Mouse (Mus musculus) CH12.LX (cell line): ENCODE measurements around the gene Olfr969. TPM values are rescaled to one million over a fixed set of nuclear protein-coding genes. Genes with fewer than 3 reads are reported as not detected.

Experiments used
- DNase-seq: peaks from one replicate; pipeline ENCODE4 v3.0.0-alpha.2; 2013; ENCODE audit errors: extremely low read depth
- H3K27ac ChIP-seq: 2 replicates; pipeline ENCODE4 v1.5.1; 2012; ENCODE audit warnings: low read depth, mild to moderate bottlenecking, control low read depth, moderate library complexity; ENCODE audit not compliant: insufficient read depth
- H3K27me3 ChIP-seq: replicated peaks from 2 replicates; pipeline ENCODE3; 2012; ENCODE audit warnings: inconsistent platforms
- H3K36me3 ChIP-seq, 2 experiments: replicated peaks in 1 of 2; 2 replicates each; pipeline versions ENCODE3 to v1.6.1; 2012; ENCODE audit warnings: inconsistent platforms in 1 of 2, low read length in 1 of 2, mild to moderate bottlenecking in 1 of 2, mixed read lengths in 1 of 2, moderate library complexity in 1 of 2; ENCODE audit not compliant: control insufficient read depth in 1 of 2, insufficient read depth in 1 of 2
- H3K4me1 ChIP-seq, 2 experiments: 2 replicates each; pipeline ENCODE4 v1.6.1; 2012; ENCODE audit warnings: inconsistent platforms in 1 of 2, moderate library complexity in 1 of 2; ENCODE audit not compliant: insufficient read depth in 2 of 2, control insufficient read depth in 1 of 2
- H3K4me2 ChIP-seq: 2 replicates; pipeline ENCODE4 v1.6.1; 2012; ENCODE audit warnings: low read depth, mild to moderate bottlenecking, control low read depth; ENCODE audit not compliant: poor library complexity, insufficient read depth, severe bottlenecking
- H3K4me3 ChIP-seq, 3 experiments: fragments of 150-350 bp in 1 of 3; sonication (generic) in 1 of 3; replicated peaks in 1 of 3; 2 replicates each; pipeline versions ENCODE3 to v1.5.1; 2011 to 2012; ENCODE audit warnings: low read depth in 2 of 3, low read length in 2 of 3, mild to moderate bottlenecking in 2 of 3, moderate library complexity in 2 of 3, control low read depth in 1 of 3, improper control_type of control experiment in 1 of 3, inconsistent platforms in 1 of 3, mixed read lengths in 1 of 3; ENCODE audit not compliant: poor library complexity in 1 of 3
- H3K79me2 ChIP-seq: replicated peaks from 2 replicates; pipeline ENCODE4 v1.6.1; 2012; ENCODE audit warnings: mild to moderate bottlenecking, moderate library complexity; ENCODE audit not compliant: control insufficient read depth, poor library complexity, insufficient read depth, severe bottlenecking; ENCODE audit errors: extremely low read depth
- H3K9ac ChIP-seq: 2 replicates; pipeline ENCODE4 v1.6.1; 2012; ENCODE audit warnings: low read depth, mild to moderate bottlenecking, control low read depth, moderate library complexity; ENCODE audit not compliant: insufficient read depth
- H3K9me3 ChIP-seq: replicated peaks from 2 replicates; pipeline ENCODE3; 2012; ENCODE audit warnings: low read length, inconsistent platforms, mixed read lengths
- CHD1 ChIP-seq: IDR thresholded peaks from 2 replicates; pipeline ENCODE4 v1.6.1; 2012; ENCODE audit warnings: low read depth, low read length, improper control_type of control experiment, inconsistent platforms
- E2F4 ChIP-seq: IDR thresholded peaks from 2 replicates; pipeline ENCODE4 v1.6.1; 2011; ENCODE audit warnings: low read depth, low read length, improper control_type of control experiment; ENCODE audit not compliant: insufficient replicate concordance
- ELF1 ChIP-seq: IDR thresholded peaks from 2 replicates; pipeline ENCODE4 v1.6.1; 2014; ENCODE audit warnings: low read depth, mild to moderate bottlenecking, inconsistent platforms, low read length, improper control_type of control experiment
- ETS1 ChIP-seq: conservative IDR thresholded peaks from 2 replicates; pipeline ENCODE4 v1.6.1; 2012; ENCODE audit warnings: low read depth, mild to moderate bottlenecking, inconsistent platforms, low read length, improper control_type of control experiment, moderate library complexity
- MAFK ChIP-seq: IDR thresholded peaks from 2 replicates; pipeline ENCODE4 v1.6.1; 2011; ENCODE audit warnings: low read length, improper control_type of control experiment; ENCODE audit not compliant: insufficient replicate concordance
- MEF2A ChIP-seq: IDR thresholded peaks from 2 replicates; pipeline ENCODE4 v1.6.1; 2014; ENCODE audit warnings: low read depth, mild to moderate bottlenecking, inconsistent platforms, low read length, improper control_type of control experiment, borderline replicate concordance
- MXI1 ChIP-seq: IDR thresholded peaks from 2 replicates; pipeline ENCODE4 v1.6.1; 2011; ENCODE audit warnings: mild to moderate bottlenecking, low read depth, low read length, improper control_type of control experiment
- MYC ChIP-seq: IDR thresholded peaks from 2 replicates; pipeline ENCODE4 v1.6.1; 2011; ENCODE audit warnings: low read depth, mild to moderate bottlenecking, improper control_type of control experiment, low read length
- NELFE ChIP-seq: IDR thresholded peaks from 2 replicates; pipeline ENCODE4 v1.6.1; 2011; ENCODE audit warnings: low read depth, low read length, improper control_type of control experiment
- NRF1 ChIP-seq: IDR thresholded peaks from 2 replicates; pipeline ENCODE4 v1.6.1; 2014; ENCODE audit warnings: low read depth, mild to moderate bottlenecking, inconsistent platforms, low read length, improper control_type of control experiment, moderate library complexity
- PAX5 ChIP-seq: IDR thresholded peaks from 2 replicates; pipeline ENCODE4 v1.6.1; 2012; ENCODE audit warnings: low read length, inconsistent platforms, mixed read lengths
- POLR2A ChIP-seq: IDR thresholded peaks from 2 replicates; pipeline ENCODE4 v1.6.1; 2011; ENCODE audit warnings: low read depth, mild to moderate bottlenecking, improper control_type of control experiment, low read length
- RAD21 ChIP-seq: IDR thresholded peaks from 2 replicates; pipeline ENCODE4 v1.6.1; 2011; ENCODE audit warnings: low read depth, mild to moderate bottlenecking, low read length, improper control_type of control experiment, moderate library complexity
- SIN3A ChIP-seq: IDR thresholded peaks from 2 replicates; pipeline ENCODE4 v1.6.1; 2012; ENCODE audit warnings: low read length, improper control_type of control experiment, inconsistent platforms
- TCF12 ChIP-seq: IDR thresholded peaks from 2 replicates; pipeline ENCODE4 v1.6.1; 2014; ENCODE audit warnings: low read depth, mild to moderate bottlenecking, inconsistent platforms, low read length, improper control_type of control experiment
- ZKSCAN1 ChIP-seq: IDR thresholded peaks from 2 replicates; pipeline ENCODE4 v1.6.1; 2012; ENCODE audit warnings: low read depth, inconsistent platforms, low read length, improper control_type of control experiment, borderline replicate concordance
- dilution Hi-C: fragments of 300-500 bp; cut with MboI; formaldehyde crosslinking; loops from 2 replicates; pipeline ENCODE4 v1.14.3; 2020; ENCODE audit warnings: low sequenced_read_pairs; ENCODE audit not compliant: extremely low pct_unique_long_range_greater_than_20kb, extremely low pct_ligation_motif_present
- in situ Hi-C: fragments of 300-500 bp; cut with MboI; formaldehyde crosslinking; loops from 3 replicates; pipeline ENCODE4 v1.14.3; 2019; ENCODE audit warnings: low sequenced_read_pairs, low pct_ligation_motif_present, low pct_unique_long_range_greater_than_20kb, mixed read lengths
- polyA plus RNA-seq: library from polyadenylated mRNA; unstranded; fragments of >175 nt; gene quantifications from 2 replicates; pipeline ENCODE4 v1.2.1, GENCODE M21; 2012; ENCODE audit warnings: low read depth; ENCODE audit not compliant: insufficient read length
- total RNA-seq, 2 experiments: library from RNA; depleted of rRNA; stranded (reverse); fragments of 300-350 nt in 1 of 2; fragments of >200 nt in 1 of 2; gene quantifications; 2 replicates each; pipeline ENCODE4 v1.2.3; 2012 to 2014

The Olfr969 gene
- total RNA-seq (2012; rRNA removed) (not detected in 2 replicates), total RNA-seq (2014; rRNA removed) (not detected in 2 replicates), polyA plus RNA-seq (not detected in 2 replicates)

DNA sequence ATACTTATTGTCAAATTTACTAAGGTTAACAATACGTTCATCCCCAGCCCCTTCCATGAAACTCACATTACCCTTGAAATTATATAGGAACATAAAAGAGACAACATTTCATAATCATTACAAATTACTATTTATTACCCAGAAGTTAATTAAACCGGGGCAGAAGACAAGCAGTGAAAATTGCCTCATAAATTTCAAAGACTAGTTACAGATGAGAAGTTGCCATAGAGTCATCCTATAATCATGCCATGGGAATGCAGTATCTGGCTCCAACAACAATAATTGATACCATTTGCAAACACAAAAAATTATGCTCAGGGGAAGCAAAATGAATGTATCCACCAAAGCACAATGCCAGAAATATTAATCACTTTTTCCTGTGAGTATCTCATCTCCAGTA, at the start of gene Olfr969:
Olfr969 (plus strand) TSS at position 388 of the 400 bp plus-strand sequence.
- Histone ChIP-seq H3K79me2 (no peaks in the 10 kb centered on the region), H3K36me3 (no peaks in the 10 kb centered on the region), H3K27ac (no peak within 1 kb of the TSS), H3K9ac (no peak within 1 kb of the TSS), H3K9me3 (no peaks in the 10 kb centered on the region), H3K27me3 (no peaks in the 10 kb centered on the region), H3K4me2 (no peak within 1 kb of the TSS), H3K4me1 (no peaks in the 10 kb centered on the region), H3K4me3 (no peak within 1 kb of the TSS)
- no peak for DNase-seq
- no peak for TF ChIP-seq CHD1
- TF ChIP-seq MEF2A, result no peak
- in situ Hi-C loops (no loop called here), dilution Hi-C loops (no loop called here)

GRCm38 (mm10) chr9:39745949-39746348, 44.8 kb upstream of the Olfr969 start, which contains the start of gene Olfr967:
TSS of gene Olfr967 (plus strand) at chr9:39746249.
- DNase-seq, result no peak
- Histone ChIP-seq H3K4me2 (no peak within 1 kb of the TSS), H3K9ac (no peak within 1 kb of the TSS), H3K4me3 (no peak within 1 kb of the TSS), H3K4me1 (no peaks in the 10 kb centered on the region), H3K36me3 (no peaks in the 10 kb centered on the region), H3K79me2 (no peaks in the 10 kb centered on the region), H3K9me3 (no peaks in the 10 kb centered on the region), H3K27me3 (no peaks in the 10 kb centered on the region), H3K27ac (no peak within 1 kb of the TSS)
- TF ChIP-seq SIN3A (no peak), NELFE (no peak), PAX5 (no peak)
- in situ Hi-C loops (no loop called here), dilution Hi-C loops (no loop called here)

GRCm38 (mm10) chr9:39746428-39746827, 44.3 kb upstream of the Olfr969 start:
- H3K4me3 ChIP-seq, result no peak overlapping the region
- no peaks in the 10 kb centered on the region for H3K36me3 ChIP-seq
- H3K9me3 ChIP-seq, result no peaks in the 10 kb centered on the region
- no peak for TF ChIP-seq ZKSCAN1
- no peak for TF ChIP-seq MEF2A
- TF ChIP-seq MYC, result no peak
- TF ChIP-seq ELF1, result no peak
- no peak for TF ChIP-seq E2F4
- no peak for TF ChIP-seq MAFK
- TF ChIP-seq MXI1, result no peak
- no peak for TF ChIP-seq TCF12
- TF ChIP-seq POLR2A, result no peak
- no peak for TF ChIP-seq SIN3A
- TF ChIP-seq RAD21, result no peak
- no peak for TF ChIP-seq NRF1
- no peak for TF ChIP-seq ETS1
- no peak for TF ChIP-seq CHD1
- no peaks in the 10 kb centered on the region for H3K4me1 ChIP-seq
- in situ Hi-C loops, result no loop called here
- H3K4me2 ChIP-seq, result no peak overlapping the region
- dilution Hi-C loops, result no loop called here
- no peak overlapping the region for H3K27ac ChIP-seq
- H3K9ac ChIP-seq, result no peak overlapping the region
- H3K27me3 ChIP-seq, result no peaks in the 10 kb centered on the region
- H3K79me2 ChIP-seq, result no peaks in the 10 kb centered on the region
- no peak for DNase-seq
